ENCODE assay signal across 8 mouse cellular contexts in genomic region chr2:26915927-26916728, GRCm38 (mm10). TPM values are rescaled to one million over a fixed set of nuclear protein-coding genes. Genes with fewer than 3 reads are reported as not detected.
A peak's percentile ranks its signal among the peaks of the same experiment; 100 is the strongest.
DNase-seq lines count a peak whose midpoint lies in the region; ATAC-seq lines count a peak whose summit lies in the region.

TSS of gene Surf2 (plus strand) at chr2:26916367.
TSS of gene Surf1 (minus strand) at chr2:26916530.

- peaks cover 60% of the 10 kb centered on the region for H3K36me3 ChIP-seq in hindbrain, embryonic 15.5 days

- H3K4me2 ChIP-seq in hindbrain, embryonic 15.5 days, result peak within 1 kb of the TSS; percentile 94

- peak within 1 kb of the TSS; percentile 85 for H3K4me3 ChIP-seq in hindbrain, embryonic 15.5 days

- peak; percentile 80 for DNase-seq in R1 (ENCODE audit: low read depth, low spot score)
- DNase-seq in cerebellum, postnatal 4 days (ENCODE audit: low spot score in 2 of 2), result peak; percentile 64 to 74
- peak; percentile 78 for DNase-seq in gastrocnemius, adult 18-20 months (ENCODE audit: low spot score)
- peak; percentile 76 for DNase-seq in left cerebral cortex, adult 11 months (ENCODE audit: low spot score)
- peak; percentile 87 for DNase-seq in lung, postnatal 36 days
- DNase-seq in retina, embryonic 14.5 days (ENCODE audit: low spot score), result peak; percentile 82
- peak; percentile 62 to 74 for DNase-seq in thymus, postnatal 36 days

- WGBS in hindbrain, embryonic 15.5 days, result 1% methylated on average over 47 of the region's 47 CpGs

- peak within 1 kb of the TSS; percentile 89 for H3K27ac ChIP-seq in hindbrain, embryonic 15.5 days (replicated peaks)

- no peaks in the 10 kb centered on the region for H3K27me3 ChIP-seq in hindbrain, embryonic 15.5 days

- H3K9ac ChIP-seq in hindbrain, embryonic 15.5 days, result peak within 1 kb of the TSS; percentile 82

- H3K4me1 ChIP-seq in hindbrain, embryonic 15.5 days (replicated peaks), result peaks cover 49% of the 10 kb centered on the region

- H3K9me3 ChIP-seq in hindbrain, embryonic 15.5 days, result no peaks in the 10 kb centered on the region

- ATAC-seq in hindbrain, embryonic 15.5 days (ENCODE audit: low FRiP score, low read depth), result peak; percentile 85

RNA-seq across cellular contexts. Expression of gene Surf2, which starts in this region (rescaled TPM):
- total RNA-seq in gastrocnemius, adult 18-20 months (2021), result 10 to 100 TPM; 11.5 to 12.5 TPM
- polyA plus RNA-seq in hindbrain, embryonic 15.5 days (2015; fragmentation: Nextera tagmentation; extraction: Ambion mirVana), result 56.9 and 57.2 TPM in 2 replicates

RNA-seq across cellular contexts. Expression of gene Surf1, which starts in this region (rescaled TPM):
- total RNA-seq in gastrocnemius, adult 18-20 months (2021), result 10 to 100 TPM; 41.4 to 43.1 TPM
- 84.8 and 87.1 TPM in 2 replicates for polyA plus RNA-seq in hindbrain, embryonic 15.5 days (2015; fragmentation: Nextera tagmentation; extraction: Ambion mirVana)

Comparison
In these comparisons a context has a peak if more than half of its experiments do, and no peak if none do; other contexts are left out.
1. Peak in every context shown above with its lines: DNase-seq, ATAC-seq, H3K4me3 ChIP-seq and H3K27ac ChIP-seq.